In the genomic region with DNA sequence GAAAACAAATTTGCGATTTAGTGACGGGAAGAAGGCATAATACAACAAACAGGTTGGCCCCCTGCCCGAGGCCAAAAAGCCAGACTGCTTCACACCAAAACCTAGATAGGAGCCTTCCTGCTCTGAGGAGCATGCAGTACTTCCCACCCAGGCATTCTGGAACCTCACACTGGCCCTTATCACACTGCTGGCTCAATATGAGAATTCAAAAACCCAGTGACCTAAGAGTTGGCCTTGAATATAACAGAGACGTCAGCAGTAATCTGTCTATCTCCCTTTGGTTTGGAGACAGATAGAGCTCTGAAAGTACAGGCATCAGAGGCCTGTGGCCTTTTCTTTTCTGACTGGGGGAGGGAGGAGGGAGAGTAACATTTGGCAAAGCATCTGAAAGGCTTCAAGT, we compare ENCODE assay signal across 9 mouse cellular contexts.
DNase-seq lines count a peak whose midpoint lies in the region; ATAC-seq lines count a peak whose summit lies in the region.
"Had no signal": no experiment of that assay in that cellular context is flagged by ENCODE, and none has a peak within 500 bp of the region (broad histone marks: within the 10 kb centered on the region; RNA-seq: fewer than 3 reads in every experiment).

No protein-coding gene starts in this region.

- no peak overlapping the region for H3K4me2 ChIP-seq in forebrain, embryonic 14.5 days (ENCODE audit: low read length)
- H3K4me2 ChIP-seq in forebrain, embryonic 12.5 days: no peak overlapping the region
- no peak overlapping the region for H3K4me2 ChIP-seq in limb, embryonic 15.5 days

- no peaks in the 10 kb centered on the region for H3K36me3 ChIP-seq in forebrain, embryonic 14.5 days (ENCODE audit: control insufficient read depth, insufficient read depth, low read length)
- H3K36me3 ChIP-seq in forebrain, embryonic 12.5 days (replicated peaks): 0 out of 2 replicates have a peak, but pooled peaks cover 3% of the 10 kb centered on the region
- 0 out of 2 replicates have a peak, but pooled peaks cover 4% of the 10 kb centered on the region for H3K36me3 ChIP-seq in heart, embryonic 10.5 days
- H3K36me3 ChIP-seq in limb, embryonic 15.5 days: no peaks in the 10 kb centered on the region

- peak overlapping the region; percentile 61; the same call in 1 of the 2 replicates for H3K27ac ChIP-seq in forebrain, embryonic 14.5 days (ENCODE audit: low read depth, low read length)
- no peak overlapping the region for H3K27ac ChIP-seq in forebrain, embryonic 12.5 days
- peak overlapping the region; percentile 78 for H3K27ac ChIP-seq in heart, embryonic 10.5 days
- H3K27ac ChIP-seq in limb, embryonic 15.5 days: 0 out of 2 replicates have a peak overlapping the region, but pooled peaks have one; percentile 76

- no peaks in the 10 kb centered on the region for H3K27me3 ChIP-seq in forebrain, embryonic 14.5 days (replicated peaks; ENCODE audit: control insufficient read depth, insufficient read depth, low read length)
- H3K27me3 ChIP-seq in forebrain, embryonic 12.5 days: no peaks in the 10 kb centered on the region
- H3K27me3 ChIP-seq in heart, embryonic 10.5 days (ENCODE audit: insufficient read depth, poor library complexity, severe bottlenecking): no peaks in the 10 kb centered on the region
- H3K27me3 ChIP-seq in limb, embryonic 15.5 days: no peaks in the 10 kb centered on the region
- H3K27me3 ChIP-seq: CH12.LX had no signal

- ATAC-seq in forebrain, embryonic 14.5 days: no peak
- ATAC-seq in forebrain, embryonic 12.5 days (ENCODE audit: low FRiP score): no peak
- no peak for ATAC-seq in limb, embryonic 15.5 days (ENCODE audit: insufficient number of reproducible peaks, low FRiP score, low TSS enrichment, low read depth)

- no peak overlapping the region for H3K9ac ChIP-seq in forebrain, embryonic 14.5 days (ENCODE audit: low read length)
- H3K9ac ChIP-seq in forebrain, embryonic 12.5 days: no peak overlapping the region
- H3K9ac ChIP-seq in limb, embryonic 15.5 days: no peak overlapping the region

- 62% methylated on average over 4 of the region's 4 CpGs for WGBS in forebrain, embryonic 14.5 days
- WGBS in forebrain, embryonic 12.5 days: 70% methylated on average over 4 of the region's 4 CpGs
- 21% methylated on average over 4 of the region's 4 CpGs for WGBS in heart, embryonic 10.5 days
- 48% methylated on average over 4 of the region's 4 CpGs for WGBS in limb, embryonic 15.5 days

- no peaks in the 10 kb centered on the region for H3K9me3 ChIP-seq in forebrain, embryonic 14.5 days (replicated peaks; ENCODE audit: control insufficient read depth, low read length)
- H3K9me3 ChIP-seq in forebrain, embryonic 12.5 days: no peaks in the 10 kb centered on the region
- no peaks in the 10 kb centered on the region for H3K9me3 ChIP-seq in heart, embryonic 10.5 days
- H3K9me3 ChIP-seq in limb, embryonic 15.5 days: no peaks in the 10 kb centered on the region

- H3K4me1 ChIP-seq in forebrain, embryonic 14.5 days (ENCODE audit: control insufficient read depth, insufficient read depth, low read length): peaks cover 73% of the 10 kb centered on the region
- peaks cover 87% of the 10 kb centered on the region for H3K4me1 ChIP-seq in forebrain, embryonic 12.5 days
- H3K4me1 ChIP-seq in heart, embryonic 10.5 days: peaks cover 91% of the 10 kb centered on the region
- peaks cover 59% of the 10 kb centered on the region for H3K4me1 ChIP-seq in limb, embryonic 15.5 days

- intact Hi-C loops in left cerebral cortex, postnatal 36 days (cut with DNase I): no loop called here

- no peak overlapping the region for H3K4me3 ChIP-seq in forebrain, embryonic 14.5 days (ENCODE audit: low read depth, low read length)
- no peak overlapping the region for H3K4me3 ChIP-seq in forebrain, embryonic 12.5 days (replicated peaks)
- no peak overlapping the region for H3K4me3 ChIP-seq in heart, embryonic 10.5 days
- no peak overlapping the region for H3K4me3 ChIP-seq in limb, embryonic 15.5 days

- no peak for DNase-seq in forebrain, embryonic 14.5 days (ENCODE audit: low spot score)
- DNase-seq in adrenal gland, adult 2 months: peak; percentile 81
- no peak for DNase-seq in heart, embryonic 10.5 days (ENCODE audit: low spot score)
- no peak for DNase-seq in right cerebral cortex, postnatal 36 days (ENCODE audit: low spot score in 2 of 2)
- DNase-seq in left cerebral cortex, postnatal 36 days (ENCODE audit: low spot score in 2 of 2): no peak
- DNase-seq in embryo, embryonic 10.5 days (ENCODE audit: low spot score): no peak
